Mouse (Mus musculus) liver, adult 2 months (tissue): ENCODE data around the gene Il1rapl1. TPM values are rescaled to one million over a fixed set of nuclear protein-coding genes. Genes with fewer than 3 reads are reported as not detected.

ENCODE experiments used
- DNase-seq: peaks from one replicate; pipeline ENCODE4 v3.0.0-alpha.2; 2011; ENCODE audit warnings: low read depth, low spot score; ENCODE audit errors: extremely low read depth
- H3K27ac ChIP-seq: fragments of 200-500 bp; replicated peaks from 2 replicates; pipeline ENCODE4 v1.5.1; 2012; ENCODE audit warnings: low read depth, mild to moderate bottlenecking, control low read depth, inconsistent platforms, low read length; ENCODE audit not compliant: insufficient read depth
- H3K27me3 ChIP-seq: fragments of 200-500 bp; 2 replicates; pipeline ENCODE4 v1.6.1; 2012; ENCODE audit warnings: mild to moderate bottlenecking, moderate library complexity, low read length, inconsistent platforms; ENCODE audit not compliant: control insufficient read depth, insufficient read depth
- H3K36me3 ChIP-seq: fragments of 200-500 bp; 2 replicates; pipeline ENCODE4 v1.6.1; 2012; ENCODE audit warnings: low read length, inconsistent platforms; ENCODE audit not compliant: control insufficient read depth, insufficient read depth
- H3K4me1 ChIP-seq: fragments of 200-500 bp; 2 replicates; pipeline ENCODE4 v1.6.1; 2011; ENCODE audit warnings: low read length; ENCODE audit not compliant: control insufficient read depth, insufficient read depth
- H3K4me3 ChIP-seq: fragments of 200-500 bp; 2 replicates; pipeline ENCODE4 v1.5.1; 2011; ENCODE audit warnings: low read depth, mild to moderate bottlenecking, control low read depth, low read length, moderate library complexity; ENCODE audit not compliant: insufficient read depth
- H3K79me2 ChIP-seq: fragments of 200-500 bp; 2 replicates; pipeline ENCODE4 v1.6.1; 2012; ENCODE audit warnings: inconsistent platforms, mild to moderate bottlenecking, low read length, moderate library complexity; ENCODE audit not compliant: control insufficient read depth, insufficient read depth
- H3K9ac ChIP-seq: fragments of 200-500 bp; 2 replicates; pipeline ENCODE4 v1.6.1; 2012; ENCODE audit warnings: low read depth, mild to moderate bottlenecking, control low read depth, inconsistent platforms, low read length
- CTCF ChIP-seq: fragments of 200-500 bp; IDR thresholded peaks from 2 replicates; pipeline ENCODE4 v1.5.1; 2011; ENCODE audit warnings: low read depth, low read length, control low read depth
- POLR2A ChIP-seq: fragments of 200-500 bp; IDR thresholded peaks from 2 replicates; pipeline ENCODE4 v1.6.1; 2011; ENCODE audit warnings: low read length, control low read depth; ENCODE audit not compliant: insufficient read depth; ENCODE audit errors: extremely low read depth
- WGBS: fragments of 180-500 bp; shearing (Covaris S2); methylation state at CpG from one replicate; pipeline ENCODE4 v1.1.7; 2018; 5-methylcytosine and 5-hydroxymethylcytosine counted together
- polyA plus RNA-seq: library from polyadenylated mRNA; depleted of rRNA; stranded (reverse); fragments of >200 nt; gene quantifications from 2 replicates; pipeline ENCODE4 v1.2.3, GENCODE M21; 2012
- total RNA-seq: library from RNA; depleted of rRNA; stranded (reverse); fragments of >200 nt; gene quantifications from 2 replicates; pipeline ENCODE4 v1.2.3, GENCODE M21; 2014

Gene Il1rapl1
- total and polyA plus RNA-seq, 2 experiments: not detected

DNA sequence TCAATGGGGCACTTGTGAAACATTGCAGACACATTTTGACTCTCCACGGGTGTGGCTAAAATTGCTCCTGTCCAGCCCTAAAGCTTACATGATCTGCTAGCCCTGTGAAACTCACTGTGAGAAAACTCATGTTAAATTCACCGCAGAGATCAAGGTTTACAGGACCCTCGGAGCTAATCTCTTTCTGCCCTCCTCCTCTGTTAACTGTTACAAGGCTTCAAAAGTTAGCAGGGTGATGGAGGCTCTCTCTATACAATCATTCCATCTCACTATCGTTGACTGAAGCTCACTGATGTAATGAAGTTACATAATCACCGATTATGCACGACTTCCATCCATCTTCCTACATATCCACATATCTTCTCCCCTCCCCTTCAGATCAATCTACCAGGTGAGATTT is 1.9 kb downstream of the Il1rapl1 start:
- Histone ChIP-seq H3K36me3 (no peaks in the 10 kb centered on the region), H3K27ac (no peak overlapping the region), H3K4me1 (no peaks in the 10 kb centered on the region), H3K9ac (no peak overlapping the region), H3K79me2 (no peaks in the 10 kb centered on the region), H3K4me3 (no peak overlapping the region), H3K27me3 (no peaks in the 10 kb centered on the region)
- WGBS: 60% methylated on average over 6 of the region's 6 CpGs
- DNase-seq: no peak
- TF ChIP-seq POLR2A (no peak), CTCF (no peak)

DNA sequence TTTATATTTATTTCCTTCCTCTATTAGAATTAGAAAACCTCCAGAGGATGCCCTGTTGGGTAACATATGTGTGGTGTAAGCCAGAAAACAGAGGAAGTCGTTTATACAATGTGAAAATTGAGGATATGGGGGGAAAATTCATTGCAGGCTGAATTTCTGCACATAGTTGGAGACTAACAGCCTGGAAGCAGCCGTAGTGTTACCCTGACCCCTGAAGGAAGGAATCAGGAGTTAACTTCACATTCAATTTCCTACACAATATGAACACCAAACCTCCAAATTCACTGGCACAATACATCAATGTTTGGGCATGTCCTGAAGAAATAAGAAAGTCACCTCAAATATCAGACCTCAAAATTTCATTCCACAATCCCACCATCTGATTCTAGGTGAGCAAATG is 3.2 kb downstream of the Il1rapl1 start:
- Histone ChIP-seq H3K79me2 (no peaks in the 10 kb centered on the region), H3K4me3 (no peak overlapping the region), H3K9ac (no peak overlapping the region), H3K4me1 (no peaks in the 10 kb centered on the region), H3K36me3 (no peaks in the 10 kb centered on the region), H3K27ac (no peak overlapping the region), H3K27me3 (no peaks in the 10 kb centered on the region)
- WGBS: 38% methylated on average over 2 of the region's 2 CpGs
- no peak for DNase-seq
- no peak for TF ChIP-seq CTCF

DNA sequence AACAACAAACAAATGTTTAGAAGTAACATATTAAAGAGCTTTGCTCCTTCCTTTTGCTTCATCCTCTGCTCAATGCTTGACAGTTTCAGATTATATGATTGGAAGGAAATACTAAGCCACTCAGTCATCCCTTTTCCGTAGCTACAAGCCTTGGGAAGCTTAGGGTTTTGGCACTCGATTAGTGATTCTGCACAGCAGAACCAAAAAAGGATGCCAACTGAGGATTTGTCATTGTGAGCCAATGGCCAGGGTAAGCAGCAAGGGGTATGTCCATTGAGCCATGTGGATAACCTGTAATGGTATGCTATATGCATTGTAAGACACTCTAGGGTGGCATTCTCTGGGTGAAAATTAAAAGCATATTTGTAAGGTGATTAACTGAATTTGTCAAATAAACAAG is 5.7 kb downstream of the Il1rapl1 start:
- no peak for DNase-seq
- no peak overlapping the region for H3K27ac ChIP-seq
- no peaks in the 10 kb centered on the region for H3K27me3 ChIP-seq
- no peaks in the 10 kb centered on the region for H3K79me2 ChIP-seq
- no peaks in the 10 kb centered on the region for H3K36me3 ChIP-seq
- WGBS: 79% methylated on average over 2 of the region's 2 CpGs
- no peak overlapping the region for H3K4me3 ChIP-seq
- H3K9ac ChIP-seq: no peak overlapping the region
- no peak for TF ChIP-seq POLR2A
- no peak for TF ChIP-seq CTCF
- no peaks in the 10 kb centered on the region for H3K4me1 ChIP-seq

DNA sequence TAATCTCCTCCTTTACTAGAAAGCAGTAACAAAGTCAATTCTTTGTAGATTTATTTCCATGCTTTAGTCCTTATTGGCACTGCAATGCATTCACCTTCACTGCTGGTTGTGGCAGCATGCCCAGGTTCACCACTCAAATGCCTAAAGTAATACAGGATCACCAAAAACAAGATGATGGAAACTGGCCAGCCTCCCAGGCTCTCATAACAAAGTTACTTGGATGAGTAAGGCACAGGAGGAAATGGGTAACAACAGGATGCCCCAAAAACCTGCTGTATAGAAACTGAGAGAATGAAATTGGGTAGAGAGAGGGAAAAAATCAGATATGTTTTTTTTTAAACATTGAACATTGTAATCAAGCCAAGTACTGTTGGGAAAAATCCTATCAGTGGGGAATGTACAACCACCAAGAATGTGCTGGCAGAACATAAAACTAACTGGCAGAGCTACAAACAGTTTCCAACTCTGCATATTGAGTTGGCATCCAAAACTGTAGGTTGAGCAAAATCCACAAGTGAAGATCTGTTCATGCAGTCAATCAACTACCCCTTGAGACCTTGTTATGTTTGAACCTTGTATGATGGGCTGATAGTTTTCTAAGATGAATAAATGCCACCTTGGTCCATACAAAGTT is 21.4 kb downstream of the Il1rapl1 start:
- no peak for DNase-seq
- Histone ChIP-seq H3K27me3 (no peaks in the 10 kb centered on the region), H3K9ac (no peak overlapping the region), H3K36me3 (no peaks in the 10 kb centered on the region), H3K4me1 (no peaks in the 10 kb centered on the region), H3K27ac (no peak overlapping the region), H3K4me3 (no peak overlapping the region), H3K79me2 (no peaks in the 10 kb centered on the region)
- TF ChIP-seq CTCF: no peak
- no peak for TF ChIP-seq POLR2A

DNA sequence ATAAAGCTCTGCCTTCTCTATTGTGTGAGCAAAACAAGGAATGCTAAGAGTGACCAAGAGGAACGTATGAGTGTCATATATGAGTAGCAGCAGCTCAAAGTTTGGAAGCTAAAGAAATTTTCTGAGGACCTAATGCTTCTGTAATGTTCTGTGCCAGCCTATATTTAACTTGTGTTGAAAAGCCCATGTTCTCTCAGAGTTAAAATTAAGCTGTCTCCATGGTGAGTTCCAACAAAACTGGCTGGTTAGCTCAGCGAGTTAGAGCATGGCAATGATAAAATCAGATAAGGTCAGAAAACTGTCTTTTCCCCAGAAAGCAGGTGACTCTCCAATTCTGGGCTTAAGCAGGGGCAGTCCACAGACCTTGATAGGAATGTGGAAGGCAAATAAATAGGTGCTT is 25.6 kb downstream of the Il1rapl1 start:
- no peak overlapping the region for H3K27ac ChIP-seq
- no peaks in the 10 kb centered on the region for H3K27me3 ChIP-seq
- no peak overlapping the region for H3K4me3 ChIP-seq
- H3K36me3 ChIP-seq: no peaks in the 10 kb centered on the region
- DNase-seq: no peak
- H3K9ac ChIP-seq: no peak overlapping the region
- TF ChIP-seq CTCF (no peak), POLR2A (no peak)
- no peaks in the 10 kb centered on the region for H3K4me1 ChIP-seq
- H3K79me2 ChIP-seq: no peaks in the 10 kb centered on the region
- 67% methylated on average over 2 of the region's 2 CpGs for WGBS

DNA sequence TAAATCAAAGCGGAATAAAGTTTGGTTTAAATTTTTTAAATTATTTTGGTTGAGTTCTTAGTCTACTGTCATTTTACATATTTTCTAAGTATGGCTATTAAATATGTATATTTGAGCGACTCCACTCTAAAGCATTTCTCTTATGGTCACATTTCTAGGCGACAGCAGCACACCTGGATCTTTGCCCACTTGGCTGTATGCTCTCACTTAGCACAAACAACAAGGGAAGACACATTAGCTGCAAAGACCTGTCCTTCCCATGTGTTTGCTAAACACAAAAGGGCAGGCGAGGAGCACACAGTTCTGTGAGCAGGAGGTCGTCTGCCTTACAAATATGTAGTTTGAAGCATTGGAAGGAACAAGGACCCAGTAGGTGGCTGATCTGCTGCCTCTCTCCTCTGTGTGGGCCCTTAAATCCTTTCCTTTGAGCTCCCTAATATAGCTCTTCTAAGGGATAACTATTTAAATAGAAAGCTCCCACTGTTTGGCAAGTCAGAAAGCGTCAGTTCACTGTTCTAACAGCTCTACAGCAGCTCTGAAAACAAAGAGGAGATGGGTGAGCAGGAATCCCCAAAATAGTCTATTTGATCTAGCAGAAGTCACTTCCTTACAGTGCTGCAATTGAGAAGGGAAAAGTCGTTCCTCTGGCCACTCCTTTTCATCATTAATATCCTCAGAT is 42.6 kb downstream of the Il1rapl1 start:
- H3K27me3 ChIP-seq: no peaks in the 10 kb centered on the region
- no peaks in the 10 kb centered on the region for H3K4me1 ChIP-seq
- H3K36me3 ChIP-seq: no peaks in the 10 kb centered on the region
- WGBS: 30% methylated on average over 7 of the region's 7 CpGs
- no peak overlapping the region for H3K27ac ChIP-seq
- H3K4me3 ChIP-seq: no peak overlapping the region
- DNase-seq: no peak
- TF ChIP-seq POLR2A (no peak), CTCF (no peak)
- H3K79me2 ChIP-seq: no peaks in the 10 kb centered on the region
- H3K9ac ChIP-seq: no peak overlapping the region
